Mouse (Mus musculus): Measurements from ENCODE around the gene Zfp867.

- TF ChIP-seq POLR2AphosphoS2 (IDR thresholded peaks at IDR 0.05; ENCODE audit: insufficient read length, low read depth) = no peak
- no peak for TF ChIP-seq MAX (IDR thresholded peaks at IDR 0.05; ENCODE audit: low read depth)
- TF ChIP-seq CEBPB (IDR thresholded peaks at IDR 0.05; ENCODE audit: insufficient read depth, poor library complexity, severe bottlenecking) = no peak
- TF ChIP-seq POLR2A (IDR thresholded peaks at IDR 0.05; ENCODE audit: insufficient read length, low read depth) = no peak
- TF ChIP-seq TCF12 (IDR thresholded peaks at IDR 0.05; ENCODE audit: insufficient read depth, poor library complexity, severe bottlenecking) = no peak
- no peak for TF ChIP-seq TCF3 (IDR thresholded peaks at IDR 0.05; ENCODE audit: insufficient read length, low read depth)
- TF ChIP-seq USF1 (IDR thresholded peaks at IDR 0.05; ENCODE audit: low read depth) = no peak
- no peak for TF ChIP-seq MYOD1 (IDR thresholded peaks at IDR 0.05; ENCODE audit: control insufficient read depth in 1 of 3, insufficient read length in 2 of 3, low read depth in 2 of 3)
Observed at GRCm38 (mm10) chr11:59425671-59426101, 46.6 kb downstream of the Zfp867 start.
